Mouse (Mus musculus): ENCODE measurements at regions not wholly inside any gene's neighbourhood (a gene's known extent, or its start where the extent isn't known, plus 50 kb on each side); places are given as distances from the start of the nearest gene placed in this dataset.

- TF ChIP-seq CTCF (IDR thresholded peaks at IDR 0.05; ENCODE audit: low read depth) = no peak
- 43% methylated on average over 2 of the region's 2 CpGs for WGBS
- Histone ChIP-seq H3K9ac (ENCODE audit: low read depth, low read length) (no peak overlapping the region), H3K9me3 (ENCODE audit: control insufficient read depth) (no peaks in the 10 kb centered on the region), H3K27ac (ENCODE audit: low read depth, low read length) (no peak overlapping the region), H3K4me2 (replicated peaks; ENCODE audit: low read depth) (no peak overlapping the region), H3K4me3 (ENCODE audit: low read depth, low read length) (no peak overlapping the region), H3K4me1 (replicated peaks; ENCODE audit: control insufficient read depth, insufficient read depth, low read length) (no peaks in the 10 kb centered on the region), H3K27me3 (replicated peaks; ENCODE audit: control insufficient read depth, insufficient read depth, low read length) (no peaks in the 10 kb centered on the region), H3K36me3 (ENCODE audit: control insufficient read depth, insufficient read depth) (no peaks in the 10 kb centered on the region)
- no peak for ATAC-seq
Measured at GRCm38 (mm10) chr9:84830639-84831038, 481.9 kb upstream of the Gm11114 start.

GRCm38 (mm10) chr9:84837498-84837897 is 475.1 kb upstream of the Gm11114 start:
- TF ChIP-seq CTCF (IDR thresholded peaks at IDR 0.05; ENCODE audit: low read depth) = no peak
- no peak for ATAC-seq
- WGBS = 86% methylated on average over 1 of the region's 1 CpGs
- Histone ChIP-seq H3K4me1 (replicated peaks; ENCODE audit: control insufficient read depth, insufficient read depth, low read length) (no peaks in the 10 kb centered on the region), H3K4me3 (ENCODE audit: low read depth, low read length) (no peak overlapping the region), H3K9me3 (ENCODE audit: control insufficient read depth) (no peaks in the 10 kb centered on the region), H3K36me3 (ENCODE audit: control insufficient read depth, insufficient read depth) (no peaks in the 10 kb centered on the region), H3K9ac (ENCODE audit: low read depth, low read length) (no peak overlapping the region), H3K27me3 (replicated peaks; ENCODE audit: control insufficient read depth, insufficient read depth, low read length) (no peaks in the 10 kb centered on the region), H3K27ac (ENCODE audit: low read depth, low read length) (no peak overlapping the region), H3K4me2 (replicated peaks; ENCODE audit: low read depth) (no peak overlapping the region)

GRCm38 (mm10) chr9:84844021-84844420 is 468.6 kb upstream of the Gm11114 start:
- H3K9me3 ChIP-seq (ENCODE audit: control insufficient read depth) = no peaks in the 10 kb centered on the region
- ATAC-seq = no peak
- H3K4me3 ChIP-seq (ENCODE audit: low read depth, low read length) = no peak overlapping the region
- no peaks in the 10 kb centered on the region for H3K4me1 ChIP-seq (replicated peaks; ENCODE audit: control insufficient read depth, insufficient read depth, low read length)
- no peak overlapping the region for H3K27ac ChIP-seq (ENCODE audit: low read depth, low read length)
- TF ChIP-seq CTCF (IDR thresholded peaks at IDR 0.05; ENCODE audit: low read depth) = no peak
- H3K4me2 ChIP-seq (replicated peaks; ENCODE audit: low read depth) = no peak overlapping the region
- no peaks in the 10 kb centered on the region for H3K27me3 ChIP-seq (replicated peaks; ENCODE audit: control insufficient read depth, insufficient read depth, low read length)
- H3K36me3 ChIP-seq (ENCODE audit: control insufficient read depth, insufficient read depth) = no peaks in the 10 kb centered on the region
- H3K9ac ChIP-seq (ENCODE audit: low read depth, low read length) = no peak overlapping the region

GRCm38 (mm10) chr9:84861600-84861999 is 451.0 kb upstream of the Gm11114 start:
- Histone ChIP-seq H3K4me1 (replicated peaks; ENCODE audit: control insufficient read depth, insufficient read depth, low read length) (no peaks in the 10 kb centered on the region), H3K4me2 (replicated peaks; ENCODE audit: low read depth) (no peak overlapping the region), H3K9ac (ENCODE audit: low read depth, low read length) (no peak overlapping the region), H3K4me3 (ENCODE audit: low read depth, low read length) (no peak overlapping the region), H3K36me3 (ENCODE audit: control insufficient read depth, insufficient read depth) (no peaks in the 10 kb centered on the region), H3K27ac (ENCODE audit: low read depth, low read length) (no peak overlapping the region), H3K9me3 (ENCODE audit: control insufficient read depth) (no peaks in the 10 kb centered on the region), H3K27me3 (replicated peaks; ENCODE audit: control insufficient read depth, insufficient read depth, low read length) (no peaks in the 10 kb centered on the region)
- 57% methylated on average over 6 of the region's 6 CpGs for WGBS
- ATAC-seq = no peak
- TF ChIP-seq CTCF (IDR thresholded peaks at IDR 0.05; ENCODE audit: low read depth) = no peak

- no peak for ATAC-seq
- Histone ChIP-seq H3K27ac (ENCODE audit: low read depth, low read length) (no peak overlapping the region), H3K9ac (ENCODE audit: low read depth, low read length) (no peak overlapping the region), H3K36me3 (ENCODE audit: control insufficient read depth, insufficient read depth) (no peaks in the 10 kb centered on the region), H3K4me1 (replicated peaks; ENCODE audit: control insufficient read depth, insufficient read depth, low read length) (no peaks in the 10 kb centered on the region), H3K9me3 (ENCODE audit: control insufficient read depth) (no peaks in the 10 kb centered on the region), H3K4me3 (ENCODE audit: low read depth, low read length) (no peak overlapping the region), H3K4me2 (replicated peaks; ENCODE audit: low read depth) (no peak overlapping the region), H3K27me3 (replicated peaks; ENCODE audit: control insufficient read depth, insufficient read depth, low read length) (no peaks in the 10 kb centered on the region)
- no peak for TF ChIP-seq CTCF (IDR thresholded peaks at IDR 0.05; ENCODE audit: low read depth)
- 86% methylated on average over 5 of the region's 5 CpGs for WGBS
Measured at GRCm38 (mm10) chr9:84863431-84863830, 449.1 kb upstream of the Gm11114 start.

- no peak for ATAC-seq
- no peak overlapping the region for H3K4me2 ChIP-seq (replicated peaks; ENCODE audit: low read depth)
- TF ChIP-seq CTCF (IDR thresholded peaks at IDR 0.05; ENCODE audit: low read depth) = no peak
- H3K36me3 ChIP-seq (ENCODE audit: control insufficient read depth, insufficient read depth) = no peaks in the 10 kb centered on the region
- no peaks in the 10 kb centered on the region for H3K9me3 ChIP-seq (ENCODE audit: control insufficient read depth)
- WGBS = 64% methylated on average over 2 of the region's 2 CpGs
- no peaks in the 10 kb centered on the region for H3K4me1 ChIP-seq (replicated peaks; ENCODE audit: control insufficient read depth, insufficient read depth, low read length)
- H3K27me3 ChIP-seq (replicated peaks; ENCODE audit: control insufficient read depth, insufficient read depth, low read length) = no peaks in the 10 kb centered on the region
- H3K4me3 ChIP-seq (ENCODE audit: low read depth, low read length) = no peak overlapping the region
- no peak overlapping the region for H3K27ac ChIP-seq (ENCODE audit: low read depth, low read length)
- H3K9ac ChIP-seq (ENCODE audit: low read depth, low read length) = no peak overlapping the region
Measured at GRCm38 (mm10) chr9:84894148-84894547, 418.4 kb upstream of the Gm11114 start.

- Histone ChIP-seq H3K27me3 (replicated peaks; ENCODE audit: control insufficient read depth, insufficient read depth, low read length) (no peaks in the 10 kb centered on the region), H3K27ac (ENCODE audit: low read depth, low read length) (no peak overlapping the region), H3K9me3 (ENCODE audit: control insufficient read depth) (no peaks in the 10 kb centered on the region), H3K4me2 (replicated peaks; ENCODE audit: low read depth) (no peak overlapping the region), H3K4me3 (ENCODE audit: low read depth, low read length) (no peak overlapping the region), H3K36me3 (ENCODE audit: control insufficient read depth, insufficient read depth) (no peaks in the 10 kb centered on the region), H3K9ac (ENCODE audit: low read depth, low read length) (no peak overlapping the region), H3K4me1 (replicated peaks; ENCODE audit: control insufficient read depth, insufficient read depth, low read length) (no peaks in the 10 kb centered on the region)
- ATAC-seq = no peak
- WGBS = 73% methylated on average over 2 of the region's 2 CpGs
- TF ChIP-seq CTCF (IDR thresholded peaks at IDR 0.05; ENCODE audit: low read depth) = no peak
Measured at GRCm38 (mm10) chr9:84896073-84896472, 416.5 kb upstream of the Gm11114 start.

Data from intestine, postnatal 0 days (tissue).